Mouse (Mus musculus) T-cell, adult 2 months (primary cell): ENCODE measurements at regions not wholly inside any gene's neighbourhood (a gene's known extent, or its start where the extent isn't known, plus 50 kb on each side); places are given as distances from the start of the nearest gene placed in this dataset.
"Not testable (repeated sequence)": the region's sequence is repeated elsewhere in the genome, so short reads cannot be mapped to it uniquely, and the experiment has no call there.

Experiments
- DNase-seq: peaks from one replicate; pipeline ENCODE4 v3.0.0; 2022; ENCODE audit warnings: low spot score

DNA sequence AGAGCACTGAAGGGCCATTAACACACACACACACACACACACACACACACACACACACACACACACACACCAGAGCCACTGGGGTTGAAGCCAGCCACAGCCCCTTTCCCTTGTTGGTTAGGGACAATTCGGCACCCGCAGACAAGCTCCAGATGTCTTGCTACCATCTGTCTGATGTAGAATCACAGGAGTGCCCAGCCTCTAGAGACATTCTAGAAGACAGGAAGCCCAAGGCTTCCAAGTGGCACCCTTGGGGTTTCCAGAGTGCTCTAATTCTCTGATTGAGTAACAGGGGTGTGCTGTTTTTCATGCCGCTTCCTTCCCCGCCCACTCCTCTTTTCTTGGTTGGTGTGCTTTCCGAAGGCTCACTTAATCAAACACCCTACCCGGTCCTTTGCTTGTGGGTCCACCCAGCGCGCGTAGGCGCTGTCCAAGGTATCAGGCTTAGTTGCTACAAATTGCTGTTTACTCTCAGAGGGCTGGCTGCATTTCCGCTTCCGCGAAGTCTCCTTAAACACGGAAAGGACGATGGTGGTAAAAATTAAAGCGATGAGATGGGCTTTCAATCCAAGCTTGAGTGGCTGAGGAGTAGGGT, 59.5 kb upstream of the Zbtb18 start:
- peak; percentile 1 for DNase-seq

DNA sequence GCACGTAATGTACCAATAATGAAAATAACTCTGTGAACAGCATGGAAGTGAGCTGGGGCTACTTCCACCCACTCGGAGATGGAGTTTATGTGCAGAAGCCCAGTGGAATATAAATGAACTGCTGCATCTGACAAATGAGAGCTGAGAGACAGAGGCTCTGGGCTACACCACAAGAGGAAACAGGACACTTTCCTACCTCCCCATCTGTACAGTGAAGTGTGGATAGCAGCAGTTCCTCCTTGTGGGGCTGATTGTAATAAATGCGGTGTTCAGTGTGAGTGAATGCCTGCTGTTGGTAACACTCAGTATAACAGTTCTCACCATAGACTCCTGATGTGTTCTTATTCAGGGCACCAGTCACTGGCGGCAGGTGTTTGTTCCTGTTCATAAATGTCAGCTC, 60.0 kb upstream of the Zbtb18 start:
- no peak for DNase-seq

DNA sequence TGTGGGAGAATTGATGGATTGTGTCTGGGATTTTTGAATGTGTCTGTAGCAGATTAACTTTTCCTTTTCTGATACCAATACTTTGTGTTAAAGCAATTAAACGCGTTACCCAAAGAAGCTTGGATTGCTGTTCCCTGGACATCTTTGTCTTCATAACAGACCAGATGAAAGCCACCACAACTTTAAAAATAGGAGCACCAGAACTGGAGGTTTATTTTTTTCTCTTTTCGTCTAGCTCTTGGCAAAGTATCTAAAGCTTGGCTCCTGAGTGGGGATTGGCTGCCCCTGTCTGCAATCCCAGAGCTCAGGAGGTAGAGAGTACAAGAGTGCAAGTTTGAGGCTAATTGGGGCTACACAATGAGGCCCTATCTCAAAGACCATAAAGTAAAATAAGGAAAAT, 64.0 kb upstream of the Zbtb18 start:
- no peak for DNase-seq

- no peak for DNase-seq
These were observed 68.8 kb upstream of the Zbtb18 start for GRCm38 (mm10) chr1:177373226-177373825.

DNA sequence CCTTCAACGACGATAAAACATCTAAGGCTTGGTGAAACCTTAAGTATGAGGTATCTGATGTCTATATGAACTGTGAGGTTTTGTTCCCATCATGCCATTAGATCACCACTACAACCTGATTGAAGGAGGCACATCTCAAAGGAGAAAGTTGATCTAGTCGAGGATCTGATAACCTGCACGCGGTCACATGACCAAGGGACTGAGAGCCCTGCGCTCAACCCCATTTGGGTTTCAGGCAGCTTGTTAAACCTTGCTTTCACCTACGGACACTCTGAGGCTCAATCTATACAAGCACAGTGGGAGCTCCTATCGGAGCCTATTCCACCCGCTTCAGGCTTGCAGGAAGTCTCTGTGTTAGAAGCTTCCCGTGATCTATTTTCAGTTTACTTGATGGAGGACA, 70.1 kb upstream of the Zbtb18 start:
- no peak for DNase-seq

DNA sequence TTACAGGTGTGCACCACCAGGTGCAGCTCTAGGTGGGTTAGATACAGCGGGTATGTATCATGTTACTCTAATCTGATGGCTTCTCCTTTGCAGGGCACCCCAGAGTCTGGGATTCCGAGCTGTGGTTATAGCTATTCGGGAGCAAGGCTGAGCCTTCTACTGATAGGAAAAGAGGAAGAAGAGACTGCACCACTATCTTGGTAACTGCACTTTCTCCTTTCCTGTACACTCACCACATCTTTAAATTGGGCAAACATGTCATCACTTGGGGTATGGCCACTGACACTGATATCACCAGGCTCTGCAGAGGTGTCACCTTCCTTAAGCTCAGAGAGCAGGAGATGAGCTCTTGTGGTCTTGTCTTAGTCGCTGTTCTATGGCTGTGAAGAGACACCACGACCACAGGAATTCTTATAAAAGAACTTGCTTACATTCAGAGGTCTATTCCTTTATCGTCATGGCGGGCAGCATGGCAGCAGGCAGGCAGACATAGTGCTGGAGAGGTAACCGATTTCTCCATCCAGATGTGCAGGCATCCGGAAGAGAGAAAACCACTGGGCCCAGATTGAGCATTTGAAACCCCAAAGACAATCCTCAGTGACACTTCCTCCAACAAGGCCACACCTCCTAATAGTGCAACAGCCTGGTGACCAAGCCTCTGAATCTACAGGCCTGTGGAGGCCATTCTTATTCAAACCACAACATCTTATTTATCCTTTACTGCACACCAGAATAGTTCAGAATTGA, 74.1 kb upstream of the Zbtb18 start:
- DNase-seq = no peak

GRCm38 (mm10) chr1:177366914-177367313, 75.2 kb upstream of the Zbtb18 start:
- DNase-seq = no peak

DNA sequence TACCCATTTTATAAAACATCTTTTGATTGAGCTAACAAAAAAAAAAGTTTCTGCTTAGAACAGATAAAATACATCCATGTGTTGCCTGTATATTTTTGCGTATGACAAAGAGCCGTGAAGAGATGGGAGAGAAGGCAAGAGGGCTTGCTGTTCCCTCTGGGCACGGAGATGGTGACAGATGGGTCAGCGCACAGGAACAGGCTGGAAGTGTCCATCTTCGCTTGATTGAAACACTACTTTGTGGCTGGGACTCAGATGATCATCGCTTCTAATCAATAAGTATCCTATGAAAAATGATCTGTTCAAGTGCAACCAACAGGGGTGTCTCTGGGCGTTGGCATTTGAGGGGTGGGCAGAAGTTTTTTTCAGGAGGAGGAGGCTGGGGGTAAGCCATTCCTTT, 75.7 kb upstream of the Zbtb18 start:
- no peak for DNase-seq

- DNase-seq = no peak
These were observed 77.8 kb upstream of the Zbtb18 start for GRCm38 (mm10) chr1:177364355-177364754.

DNA sequence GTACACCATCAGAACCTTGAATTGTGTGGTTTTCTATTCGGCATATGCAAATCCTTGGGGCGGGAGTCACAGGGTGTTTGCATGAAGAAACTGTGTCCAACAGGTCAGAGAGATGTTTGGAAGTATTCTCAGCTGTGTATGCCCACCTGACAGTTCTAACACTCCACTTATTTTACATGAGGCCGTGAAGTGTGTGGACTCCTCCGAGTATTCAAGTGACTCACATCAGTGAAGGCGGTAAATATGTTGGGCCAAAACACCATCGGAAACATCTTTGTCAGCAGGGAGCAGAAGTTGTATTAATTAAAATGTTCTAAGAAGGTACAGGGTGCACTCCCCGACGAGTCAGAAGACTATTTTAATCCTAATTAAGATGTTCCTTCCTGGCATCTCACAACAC, 79.8 kb upstream of the Zbtb18 start:
- no peak for DNase-seq

DNA sequence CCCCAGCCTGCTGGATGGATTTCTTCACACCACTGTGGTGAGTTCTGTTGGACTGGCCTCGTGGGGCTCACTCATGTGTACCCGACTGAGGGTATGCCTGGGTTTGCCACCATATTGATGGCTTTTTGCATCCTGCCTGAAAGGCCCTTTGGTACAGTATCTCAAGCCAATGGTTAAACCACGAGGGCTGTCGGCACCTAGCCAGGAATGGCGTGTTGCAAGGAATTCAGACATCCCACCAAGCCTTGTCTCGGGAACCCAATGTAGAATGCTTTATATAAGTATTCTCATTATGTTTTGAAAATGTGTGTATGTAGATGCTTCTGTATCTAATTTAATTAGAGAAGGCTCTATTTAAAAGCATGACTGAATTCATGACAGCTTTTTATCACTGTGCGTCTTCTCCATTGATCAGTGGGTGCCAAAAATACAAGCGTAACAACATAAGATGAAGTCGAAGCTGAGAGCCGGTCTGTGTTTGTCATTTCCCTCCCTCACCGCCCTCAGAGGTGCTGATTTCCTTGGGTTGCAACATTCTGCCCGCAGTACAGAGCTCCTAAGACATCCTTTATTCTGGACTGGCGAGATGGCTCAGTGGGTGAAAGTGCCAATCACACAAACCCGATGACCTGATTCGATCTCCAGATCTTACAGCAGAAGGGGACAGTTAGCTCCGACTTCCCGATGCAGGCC, 90.5 kb upstream of the Akt3 start:
- no peak for DNase-seq

DNA sequence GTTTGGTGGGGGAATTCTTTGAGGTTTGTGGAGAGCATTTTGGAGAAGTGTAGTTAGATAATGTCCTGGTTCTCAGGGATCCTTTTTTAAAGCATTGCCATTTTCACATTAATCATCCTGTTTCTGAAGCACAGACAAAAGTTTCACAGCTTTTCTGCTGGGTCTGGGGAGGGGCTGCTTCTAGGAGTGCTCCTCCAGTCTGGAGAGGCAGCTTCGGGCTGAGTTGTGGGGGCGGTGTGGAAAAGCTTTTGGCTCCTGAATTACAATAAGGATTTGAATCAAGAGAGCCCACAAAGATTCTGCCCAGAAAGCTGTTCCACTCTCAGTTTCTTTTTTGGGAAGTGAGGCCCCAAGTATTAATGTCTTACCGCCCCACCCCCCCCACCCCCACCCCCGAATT, 89.2 kb upstream of the Akt3 start:
- DNase-seq = no peak

- DNase-seq = no peak
These were observed 88.5 kb upstream of the Akt3 start for GRCm38 (mm10) chr1:177346540-177346939.

GRCm38 (mm10) chr1:177345540-177345939, 87.5 kb upstream of the Akt3 start:
- no peak for DNase-seq

DNA sequence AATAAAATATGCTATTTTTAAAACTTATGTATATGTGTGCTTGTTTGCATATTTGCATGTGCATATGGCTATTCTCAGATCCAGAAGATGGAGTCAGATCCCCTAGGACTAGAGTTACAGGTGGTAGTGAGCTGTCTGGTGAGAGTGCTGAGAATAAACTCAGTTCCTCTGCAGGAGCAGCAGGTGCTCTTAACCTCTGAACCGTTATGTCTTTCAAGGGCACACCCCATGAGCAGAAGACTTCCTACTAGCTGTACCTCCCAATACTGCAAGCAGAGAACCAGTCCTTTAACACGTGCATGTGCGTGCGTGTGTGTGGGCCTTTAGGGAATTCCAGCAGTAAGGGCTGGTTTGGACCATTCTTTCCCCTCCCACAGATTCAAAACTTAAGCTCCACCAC, 85.9 kb upstream of the Akt3 start:
- no peak for DNase-seq

DNA sequence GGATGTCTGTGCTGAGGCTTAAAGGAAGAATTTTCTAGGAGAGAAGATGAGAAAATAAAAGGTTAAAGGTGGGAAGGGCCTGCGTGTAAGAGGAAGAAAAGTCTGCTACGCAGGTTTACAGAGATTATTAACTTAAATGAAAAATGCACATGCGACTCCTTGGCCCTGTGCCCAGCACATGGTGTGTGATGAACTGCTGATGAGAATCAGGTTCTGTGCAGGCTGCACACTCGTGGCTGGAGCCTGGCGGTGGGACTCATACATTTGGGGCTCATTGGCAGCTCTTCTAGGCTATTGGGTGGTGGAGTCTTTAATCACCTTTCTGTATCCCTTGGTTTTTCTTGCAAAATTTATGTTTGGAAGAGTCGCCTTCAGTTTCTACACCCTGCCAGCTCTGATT, 85.1 kb upstream of the Akt3 start:
- DNase-seq = no peak

DNA sequence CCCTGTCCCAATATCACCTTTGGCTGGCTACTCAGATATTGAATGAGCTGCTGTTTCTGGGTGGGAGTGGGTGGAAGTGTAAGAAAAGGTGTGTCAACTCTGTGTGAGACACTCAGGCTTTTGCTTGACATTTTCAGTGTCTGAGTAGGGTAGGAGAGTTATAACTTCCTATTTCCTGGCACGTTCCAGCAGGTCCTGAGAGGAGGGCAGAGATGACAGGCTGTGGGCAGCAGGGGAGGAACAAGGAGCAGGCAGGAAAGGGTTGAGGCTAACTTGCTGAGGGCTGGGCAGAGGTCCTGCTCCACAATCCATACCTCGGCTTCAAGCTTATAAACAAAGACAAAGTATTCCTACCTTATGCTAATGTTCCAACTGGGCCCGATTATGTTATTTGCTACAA, 82.2 kb upstream of the Akt3 start:
- DNase-seq = no peak

- not testable (repeated sequence) for DNase-seq
These were observed 81.3 kb upstream of the Akt3 start for GRCm38 (mm10) chr1:177339207-177339787.

DNA sequence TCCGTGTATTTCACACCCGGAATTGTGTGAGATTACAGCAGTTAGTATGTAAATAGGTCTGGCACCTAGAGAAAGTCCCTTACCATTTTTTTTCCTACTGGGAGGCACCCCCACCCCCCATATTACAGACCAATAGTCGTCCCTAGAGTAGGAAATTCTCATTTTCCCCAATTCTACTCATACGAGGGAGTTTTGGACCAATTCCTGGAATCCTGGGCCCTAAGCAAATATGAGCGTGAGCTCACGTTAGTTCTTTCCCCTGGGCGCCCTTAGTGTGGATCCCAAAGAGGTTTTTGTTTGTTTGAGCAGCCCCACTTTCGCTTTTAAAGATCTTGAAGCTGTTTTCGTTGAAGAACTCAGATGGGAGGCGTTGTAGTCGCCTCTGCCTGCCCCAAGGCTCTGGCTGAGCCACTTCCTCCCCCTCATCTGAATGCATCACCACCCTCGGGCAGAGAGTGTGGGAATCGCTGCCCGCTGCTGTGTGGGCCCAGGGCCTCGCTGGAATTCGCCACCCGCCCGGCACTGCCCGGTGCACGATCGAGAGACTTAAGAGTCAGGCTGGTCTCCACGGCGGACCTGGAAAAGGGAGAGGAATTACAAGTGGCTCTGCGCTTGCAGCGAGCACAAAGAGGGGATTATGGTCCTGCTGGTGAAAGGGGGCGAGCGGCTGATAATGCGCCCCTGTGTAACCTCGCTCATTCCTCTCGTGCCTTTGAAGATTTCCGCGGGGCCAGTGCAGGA, 80.6 kb upstream of the Akt3 start:
- peak; percentile 29 for DNase-seq

DNA sequence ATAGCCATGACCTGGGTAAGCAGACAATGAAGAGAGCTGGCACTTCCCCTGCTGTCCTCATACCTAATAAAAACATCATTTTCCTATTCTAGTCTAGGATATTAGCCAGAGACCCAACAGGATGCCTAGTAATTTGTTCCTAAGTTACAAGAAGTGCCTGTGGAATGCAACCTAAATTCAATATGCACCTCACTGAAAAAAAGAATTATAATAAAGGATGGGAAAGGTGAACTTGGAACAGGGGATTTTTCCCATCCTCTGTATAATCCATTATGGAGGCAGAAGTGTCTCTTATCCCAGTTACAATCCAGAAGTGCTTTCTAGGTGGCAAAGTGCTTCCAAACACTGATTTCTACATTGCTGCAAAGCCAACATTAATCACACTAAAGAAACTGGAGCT, 79.8 kb upstream of the Akt3 start:
- no peak for DNase-seq

DNA sequence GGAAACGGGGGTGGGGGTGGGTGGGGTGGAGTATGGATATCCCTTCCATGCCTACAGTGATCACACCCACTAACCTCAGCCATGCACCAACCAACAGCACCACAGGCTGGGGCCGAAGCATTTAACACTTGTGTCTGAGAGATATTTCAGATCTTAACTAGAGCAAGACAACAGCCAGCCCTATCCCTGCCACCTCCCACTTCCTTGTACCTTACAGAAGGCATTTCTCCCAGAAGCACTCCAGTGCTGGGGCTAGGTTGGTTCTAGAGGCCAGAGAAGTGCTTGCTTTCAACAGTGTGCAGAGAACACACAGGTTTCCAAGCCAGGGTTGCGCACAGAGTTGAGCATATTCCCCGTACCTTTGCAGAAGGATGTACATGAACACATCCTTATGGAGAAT, 79.1 kb upstream of the Akt3 start:
- no peak for DNase-seq

- no peak for DNase-seq
These were observed 78.4 kb upstream of the Akt3 start for GRCm38 (mm10) chr1:177336436-177336835.
